Mouse (Mus musculus) cerebellum, adult 8-10 months (tissue): ENCODE data around the gene Gm33543.

Source experiments
- DNase-seq: peaks from one replicate; pipeline ENCODE4 v3.0.0; 2022

Gm33543 gene

GRCm38 (mm10) chr10:95777701-95778320, 64.9 kb downstream of the Gm33543 start:
- no peak for DNase-seq

- DNase-seq: no peak
Observed at GRCm38 (mm10) chr10:95777071-95777470, 65.7 kb downstream of the Gm33543 start.

- DNase-seq: no peak
Observed at GRCm38 (mm10) chr10:95774856-95775255, 67.9 kb downstream of the Gm33543 start.

GRCm38 (mm10) chr10:95774001-95774628, 68.6 kb downstream of the Gm33543 start:
- no peak for DNase-seq
